Mouse (Mus musculus) ES-Bruce4 (cell line): ENCODE measurements at regions not wholly inside any gene's neighbourhood (a gene's known extent, or its start where the extent isn't known, plus 50 kb on each side); places are given as distances from the start of the nearest gene placed in this dataset.
A peak's percentile ranks its signal among the peaks of the same experiment; 100 is the strongest.

Experiments used
- H3K27ac ChIP-seq: 2 replicates; pipeline ENCODE4 v1.5.1; 2012; ENCODE audit warnings: low read length, inconsistent platforms; ENCODE audit not compliant: insufficient read depth
- H3K27me3 ChIP-seq: 2 replicates; pipeline ENCODE4 v1.6.1; 2012; ENCODE audit warnings: mild to moderate bottlenecking, low read length, inconsistent platforms; ENCODE audit not compliant: control insufficient read depth, poor library complexity, insufficient read depth, severe bottlenecking
- H3K36me3 ChIP-seq: 2 replicates; pipeline ENCODE4 v1.6.1; 2012; ENCODE audit warnings: inconsistent platforms, mild to moderate bottlenecking, low read length, moderate library complexity; ENCODE audit not compliant: control insufficient read depth, poor library complexity, insufficient read depth, severe bottlenecking
- H3K4me1 ChIP-seq: one replicate; pipeline ENCODE4 v1.8.1; 2011; ENCODE audit warnings: low read length; ENCODE audit not compliant: control insufficient read depth, insufficient read depth
- H3K4me3 ChIP-seq: 2 replicates; pipeline ENCODE4 v1.5.1; 2011; ENCODE audit warnings: low read depth, mild to moderate bottlenecking, low read length
- H3K9ac ChIP-seq: 2 replicates; pipeline ENCODE4 v1.6.1; 2012; ENCODE audit warnings: low read depth, mild to moderate bottlenecking, inconsistent platforms; ENCODE audit not compliant: poor library complexity, severe bottlenecking
- H3K9me3 ChIP-seq: replicated peaks from 2 replicates; pipeline ENCODE4 v1.6.1; 2012; ENCODE audit warnings: mild to moderate bottlenecking, low read length, inconsistent platforms; ENCODE audit not compliant: control insufficient read depth, poor library complexity, insufficient read depth, severe bottlenecking
- CTCF ChIP-seq: IDR thresholded peaks from one replicate; pipeline ENCODE4 v1.8.1; 2011; ENCODE audit warnings: low read depth, low read length
- EP300 ChIP-seq: IDR thresholded peaks from 2 replicates; pipeline ENCODE4 v1.6.1; 2011; ENCODE audit warnings: low read depth, low read length; ENCODE audit not compliant: insufficient read depth
- POLR2A ChIP-seq: IDR thresholded peaks from one replicate; pipeline ENCODE4 v1.8.1; 2011; ENCODE audit warnings: low read length; ENCODE audit not compliant: insufficient read depth

GRCm38 (mm10) chr2:169360272-169360671, 227.3 kb downstream of the Gm11011 start:
- H3K4me3 ChIP-seq, result peak overlapping the region; percentile 23; the same call in 1 of the 2 replicates
- no peaks in the 10 kb centered on the region for H3K36me3 ChIP-seq
- no peaks in the 10 kb centered on the region for H3K27me3 ChIP-seq
- no peaks in the 10 kb centered on the region for H3K4me1 ChIP-seq
- no peak overlapping the region for H3K27ac ChIP-seq
- no peak overlapping the region for H3K9ac ChIP-seq
- no peaks in the 10 kb centered on the region for H3K9me3 ChIP-seq
- TF ChIP-seq POLR2A, result no peak
- no peak for TF ChIP-seq EP300
- TF ChIP-seq CTCF, result peak; percentile 76

GRCm38 (mm10) chr2:169357400-169357799, 230.1 kb downstream of the Gm11011 start:
- Histone ChIP-seq H3K9ac (no peak overlapping the region), H3K27me3 (no peaks in the 10 kb centered on the region), H3K4me1 (no peaks in the 10 kb centered on the region), H3K4me3 (no peak overlapping the region), H3K36me3 (no peaks in the 10 kb centered on the region), H3K27ac (no peak overlapping the region), H3K9me3 (no peaks in the 10 kb centered on the region)
- TF ChIP-seq CTCF, result no peak
- TF ChIP-seq POLR2A, result no peak
- no peak for TF ChIP-seq EP300

DNA sequence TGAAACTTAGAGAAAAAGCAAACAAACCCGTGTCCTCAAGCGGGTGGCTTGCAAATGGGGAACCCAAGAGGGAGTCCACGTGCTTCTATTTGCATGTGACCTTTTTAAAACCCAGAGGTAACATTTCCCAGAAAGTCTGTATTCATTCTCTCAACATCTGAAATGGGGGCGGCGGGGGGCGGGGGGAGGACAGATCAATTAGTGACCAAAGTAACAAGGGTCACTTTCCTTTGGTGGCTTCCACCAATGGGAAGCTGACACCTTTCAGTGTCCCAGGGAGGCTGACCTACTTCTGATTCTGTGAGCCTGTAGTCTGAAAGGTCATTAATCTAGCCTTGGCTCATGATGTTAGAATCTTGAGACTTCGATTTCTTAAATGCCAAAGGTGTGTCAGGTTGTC, 236.0 kb downstream of the Gm11011 start:
- Histone ChIP-seq H3K27me3 (no peaks in the 10 kb centered on the region), H3K36me3 (no peaks in the 10 kb centered on the region), H3K9ac (no peak overlapping the region), H3K27ac (no peak overlapping the region), H3K4me1 (no peaks in the 10 kb centered on the region), H3K9me3 (peaks cover 5% of the 10 kb centered on the region; the same call in 1 of the 2 replicates), H3K4me3 (no peak overlapping the region)
- no peak for TF ChIP-seq POLR2A
- TF ChIP-seq EP300, result no peak
- no peak for TF ChIP-seq CTCF

- no peak overlapping the region for H3K4me3 ChIP-seq
- no peaks in the 10 kb centered on the region for H3K36me3 ChIP-seq
- H3K4me1 ChIP-seq, result no peaks in the 10 kb centered on the region
- peaks cover 5% of the 10 kb centered on the region; the same call in 1 of the 2 replicates for H3K9me3 ChIP-seq
- H3K9ac ChIP-seq, result no peak overlapping the region
- no peak for TF ChIP-seq POLR2A
- no peak for TF ChIP-seq EP300
- no peak for TF ChIP-seq CTCF
- H3K27ac ChIP-seq, result no peak overlapping the region
- H3K27me3 ChIP-seq, result no peaks in the 10 kb centered on the region
Measured at GRCm38 (mm10) chr2:169346107-169346506, 241.4 kb downstream of the Gm11011 start.

GRCm38 (mm10) chr2:169319521-169319920, 268.0 kb downstream of the Gm11011 start:
- H3K4me3 ChIP-seq, result no peak overlapping the region
- no peak overlapping the region for H3K9ac ChIP-seq
- no peak overlapping the region for H3K27ac ChIP-seq
- TF ChIP-seq CTCF, result no peak
- no peak for TF ChIP-seq EP300
- no peaks in the 10 kb centered on the region for H3K9me3 ChIP-seq
- no peaks in the 10 kb centered on the region for H3K4me1 ChIP-seq
- H3K36me3 ChIP-seq, result no peaks in the 10 kb centered on the region
- H3K27me3 ChIP-seq, result no peaks in the 10 kb centered on the region

GRCm38 (mm10) chr2:169314396-169314930, 273.1 kb downstream of the Gm11011 start:
- H3K36me3 ChIP-seq, result no peaks in the 10 kb centered on the region
- no peaks in the 10 kb centered on the region for H3K27me3 ChIP-seq
- no peaks in the 10 kb centered on the region for H3K9me3 ChIP-seq
- no peak overlapping the region for H3K4me3 ChIP-seq
- TF ChIP-seq EP300 (no peak), POLR2A (no peak), CTCF (no peak)
- H3K27ac ChIP-seq, result no peak overlapping the region
- H3K4me1 ChIP-seq, result peaks cover 2% of the 10 kb centered on the region
- H3K9ac ChIP-seq, result no peak overlapping the region
